Mouse (Mus musculus) midbrain, embryonic 10.5 days (tissue): ENCODE results near the gene Cradd. TPM values are rescaled to one million over a fixed set of nuclear protein-coding genes. Genes with fewer than 3 reads are reported as not detected.

ENCODE experiments used
- DNase-seq: peaks from one replicate; pipeline ENCODE4 v3.0.0-alpha.2; 2017; ENCODE audit warnings: low spot score
- H3K27ac ChIP-seq: fragments of 300-500 bp; sonication (generic); replicated peaks from 2 replicates; pipeline ENCODE4 v1.5.1; 2016; ENCODE audit warnings: mild to moderate bottlenecking
- H3K27me3 ChIP-seq: fragments of 300-500 bp; sonication (generic); 2 replicates; pipeline ENCODE4 v1.6.1; 2016; ENCODE audit warnings: low read depth, mild to moderate bottlenecking; ENCODE audit not compliant: poor library complexity, severe bottlenecking
- H3K36me3 ChIP-seq: fragments of 300-500 bp; sonication (generic); 2 replicates; pipeline ENCODE4 v1.6.1; 2016; ENCODE audit warnings: mild to moderate bottlenecking, moderate library complexity
- H3K4me1 ChIP-seq: fragments of 300-500 bp; sonication (generic); 2 replicates; pipeline ENCODE4 v1.6.1; 2016
- H3K4me3 ChIP-seq: fragments of 300-500 bp; sonication (generic); 2 replicates; pipeline ENCODE4 v1.5.1; 2016; ENCODE audit warnings: mild to moderate bottlenecking, moderate library complexity
- H3K9me3 ChIP-seq: fragments of 300-500 bp; sonication (generic); replicated peaks from 2 replicates; pipeline ENCODE4 v1.6.1; 2016; ENCODE audit warnings: mild to moderate bottlenecking
- WGBS: fragments of 180-500 bp; shearing (Covaris S2); methylation state at CpG from one replicate; pipeline ENCODE4 v1.1.7; 2016; 5-methylcytosine and 5-hydroxymethylcytosine counted together
- polyA plus RNA-seq: library from polyadenylated mRNA; unstranded; fragments of >200 nt; fragmentation: Nextera tagmentation; extraction: Ambion mirVana; gene quantifications from 2 replicates; pipeline ENCODE4 v1.2.1, GENCODE M21; 2016

The Cradd gene
- polyA plus RNA-seq, 1 experiment from 2014 or later: 14.4 TPM

DNA sequence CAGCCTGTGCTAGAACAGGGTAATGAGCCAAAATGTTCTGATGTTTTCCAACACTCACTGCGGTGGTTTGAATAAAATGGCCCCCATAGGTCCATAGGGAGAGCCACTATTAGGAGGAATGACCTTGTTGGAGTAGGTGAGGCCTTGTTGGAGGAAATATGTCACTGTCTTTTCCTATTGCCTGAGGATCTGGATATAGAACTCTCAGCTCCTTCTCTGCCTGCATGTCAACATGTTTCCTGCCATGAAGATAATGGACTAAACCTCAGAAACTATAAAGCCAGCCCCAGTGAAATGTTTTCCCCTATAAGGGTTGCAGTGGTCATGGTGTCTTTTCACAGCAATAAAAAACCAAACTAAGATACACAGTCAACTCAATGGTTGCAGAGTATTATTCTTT is 6.0 kb upstream of the Cradd start:
- Histone ChIP-seq H3K27me3 (no peaks in the 10 kb centered on the region), H3K9me3 (no peaks in the 10 kb centered on the region; the same call in 1 of the 2 replicates), H3K4me1 (peaks cover 15% of the 10 kb centered on the region), H3K27ac (no peak overlapping the region), H3K4me3 (no peak overlapping the region), H3K36me3 (no peaks in the 10 kb centered on the region)
- 93% methylated on average over 1 of the region's 1 CpGs for whole genome bisulfite sequencing
- no peak for DNase-seq

DNA sequence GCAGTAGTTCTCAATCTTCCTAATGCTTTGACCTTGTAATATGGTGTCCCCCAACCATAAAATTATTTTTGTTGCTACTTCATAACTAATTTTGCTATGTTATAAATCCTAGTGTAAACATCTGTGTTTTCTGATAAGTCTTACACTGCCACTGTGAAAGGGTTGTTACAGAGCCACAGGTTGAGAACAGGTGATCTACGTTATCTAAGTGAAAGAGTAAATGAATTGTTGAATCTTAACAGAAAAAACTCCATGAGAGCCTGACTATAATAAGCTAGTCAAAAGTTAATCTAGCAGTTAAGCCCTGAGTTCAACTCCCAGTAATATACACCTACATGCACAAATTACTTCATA is 322 bp upstream of the Cradd start:
- peak overlapping the region; percentile 70 for H3K4me3 ChIP-seq
- H3K27ac ChIP-seq: peak overlapping the region; percentile 95
- DNase-seq: no peak
- no peaks in the 10 kb centered on the region for H3K36me3 ChIP-seq
- H3K27me3 ChIP-seq: no peaks in the 10 kb centered on the region
- peaks cover 22% of the 10 kb centered on the region for H3K4me1 ChIP-seq
- no peaks in the 10 kb centered on the region; the same call in 1 of the 2 replicates for H3K9me3 ChIP-seq
- WGBS: 58% methylated on average over 1 of the region's 1 CpGs

- WGBS: 76% methylated on average over 20 of the region's 20 CpGs
- DNase-seq: no peak
- Histone ChIP-seq H3K27ac (peak overlapping the region; percentile 95), H3K9me3 (no peaks in the 10 kb centered on the region; the same call in 1 of the 2 replicates), H3K36me3 (no peaks in the 10 kb centered on the region), H3K4me1 (peaks cover 14% of the 10 kb centered on the region), H3K4me3 (peak overlapping the region; percentile 70), H3K27me3 (no peaks in the 10 kb centered on the region)
Measured at GRCm38 (mm10) chr10:95322076-95323070, 1.6 kb downstream of the Cradd start.

GRCm38 (mm10) chr10:95319001-95319400 is 4.9 kb downstream of the Cradd start:
- Histone ChIP-seq H3K4me1 (peaks cover 19% of the 10 kb centered on the region), H3K4me3 (no peak overlapping the region), H3K27me3 (no peaks in the 10 kb centered on the region), H3K27ac (no peak overlapping the region), H3K9me3 (no peaks in the 10 kb centered on the region), H3K36me3 (no peaks in the 10 kb centered on the region)
- no peak for DNase-seq
- WGBS: 90% methylated on average over 13 of the region's 13 CpGs

GRCm38 (mm10) chr10:95318392-95318708 is 5.6 kb downstream of the Cradd start:
- no peak for DNase-seq
- Histone ChIP-seq H3K36me3 (no peaks in the 10 kb centered on the region), H3K27ac (no peak overlapping the region), H3K27me3 (peaks cover 4% of the 10 kb centered on the region; the same call in 1 of the 2 replicates), H3K9me3 (no peaks in the 10 kb centered on the region), H3K4me1 (peaks cover 20% of the 10 kb centered on the region), H3K4me3 (no peak overlapping the region)
- 93% methylated on average over 7 of the region's 7 CpGs for WGBS

DNA sequence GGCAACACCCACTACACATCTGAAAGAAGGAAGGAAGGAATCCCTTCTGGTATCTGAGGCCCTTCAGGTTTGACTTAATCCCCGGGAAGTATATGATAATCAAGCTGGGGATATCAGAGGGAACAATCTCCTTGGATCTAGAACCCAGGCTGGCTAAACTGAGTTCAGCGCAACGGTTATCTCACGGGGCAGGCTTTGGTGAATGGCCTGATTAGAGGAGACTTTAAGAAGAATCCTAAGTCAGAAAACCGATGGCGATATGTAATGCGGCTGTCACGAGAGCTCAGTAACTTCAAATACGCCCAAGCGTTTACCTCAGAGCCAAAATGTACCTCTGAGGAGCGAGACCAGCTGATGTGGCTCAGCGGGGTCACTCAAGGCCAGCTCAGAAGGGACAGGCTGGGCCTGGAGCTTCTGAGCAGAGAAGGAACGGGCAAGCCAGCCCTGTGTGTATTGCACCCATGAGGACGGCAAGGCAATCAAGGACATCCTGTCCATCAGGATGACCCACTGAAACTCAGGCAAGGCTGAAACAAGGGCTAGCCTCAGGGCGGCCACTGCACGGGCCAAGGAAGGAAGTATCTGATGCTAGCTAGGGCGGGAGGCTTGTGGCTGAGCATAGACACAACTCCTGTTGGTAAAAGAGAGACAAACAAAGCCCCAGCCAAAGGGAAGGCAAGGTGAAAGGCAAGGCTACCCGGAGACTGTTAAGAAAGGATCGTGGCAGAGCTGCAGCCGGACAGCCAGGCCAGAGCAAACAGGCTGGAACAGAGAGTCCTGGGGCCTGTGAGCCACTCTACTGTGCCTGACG is 6.1 kb downstream of the Cradd start:
- Histone ChIP-seq H3K4me1 (peaks cover 18% of the 10 kb centered on the region), H3K9me3 (no peaks in the 10 kb centered on the region), H3K36me3 (no peaks in the 10 kb centered on the region), H3K27ac (no peak overlapping the region), H3K27me3 (peaks cover 9% of the 10 kb centered on the region; the same call in 1 of the 2 replicates), H3K4me3 (no peak overlapping the region)
- WGBS: 89% methylated on average over 21 of the region's 21 CpGs
- no peak for DNase-seq

DNA sequence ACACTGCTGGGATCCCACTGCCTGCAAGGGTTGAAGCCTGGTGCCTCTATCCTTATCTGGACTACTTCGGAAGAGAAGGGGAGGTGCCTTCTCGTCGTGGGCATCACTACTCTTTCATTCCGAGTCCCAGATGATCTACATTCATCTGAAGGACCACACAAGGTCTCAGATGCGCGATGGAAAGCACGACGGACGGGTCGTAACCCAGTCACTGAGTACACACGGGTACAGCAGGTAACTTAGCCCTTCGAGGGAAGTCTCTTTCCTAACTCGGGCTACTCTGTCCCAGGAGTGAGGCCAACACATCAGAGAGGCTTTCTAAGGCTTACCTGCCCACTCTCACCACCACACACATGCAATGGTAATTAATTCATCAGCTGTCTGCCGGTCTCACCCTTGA is 6.8 kb downstream of the Cradd start:
- 91% methylated on average over 14 of the region's 14 CpGs for WGBS
- Histone ChIP-seq H3K27ac (no peak overlapping the region), H3K36me3 (no peaks in the 10 kb centered on the region), H3K4me1 (peaks cover 11% of the 10 kb centered on the region), H3K27me3 (peaks cover 15% of the 10 kb centered on the region), H3K9me3 (no peaks in the 10 kb centered on the region), H3K4me3 (no peak overlapping the region)
- DNase-seq: no peak

GRCm38 (mm10) chr10:95316675-95317074 is 7.3 kb downstream of the Cradd start:
- Histone ChIP-seq H3K27ac (no peak overlapping the region), H3K9me3 (no peaks in the 10 kb centered on the region), H3K27me3 (peaks cover 19% of the 10 kb centered on the region), H3K36me3 (no peaks in the 10 kb centered on the region), H3K4me3 (no peak overlapping the region), H3K4me1 (peaks cover 10% of the 10 kb centered on the region)
- no peak for DNase-seq
- 90% methylated on average over 9 of the region's 9 CpGs for WGBS

GRCm38 (mm10) chr10:95315801-95316474 is 8.0 kb downstream of the Cradd start:
- no peaks in the 10 kb centered on the region for H3K36me3 ChIP-seq
- H3K9me3 ChIP-seq: no peaks in the 10 kb centered on the region
- no peak overlapping the region for H3K27ac ChIP-seq
- H3K4me1 ChIP-seq: peaks cover 17% of the 10 kb centered on the region
- H3K27me3 ChIP-seq: peaks cover 21% of the 10 kb centered on the region
- DNase-seq: no peak
- no peak overlapping the region for H3K4me3 ChIP-seq
- WGBS: 82% methylated on average over 19 of the region's 19 CpGs

- Histone ChIP-seq H3K4me3 (no peak overlapping the region), H3K27me3 (peaks cover 21% of the 10 kb centered on the region), H3K27ac (no peak overlapping the region), H3K4me1 (peaks cover 22% of the 10 kb centered on the region), H3K36me3 (no peaks in the 10 kb centered on the region), H3K9me3 (no peaks in the 10 kb centered on the region)
- no peak for DNase-seq
- WGBS: 93% methylated on average over 11 of the region's 11 CpGs
Measured at GRCm38 (mm10) chr10:95315321-95315720, 8.6 kb downstream of the Cradd start.

GRCm38 (mm10) chr10:95314019-95314418 is 9.9 kb downstream of the Cradd start:
- no peaks in the 10 kb centered on the region for H3K36me3 ChIP-seq
- WGBS: 55% methylated on average over 5 of the region's 5 CpGs
- H3K27me3 ChIP-seq: peaks cover 21% of the 10 kb centered on the region
- no peaks in the 10 kb centered on the region for H3K9me3 ChIP-seq
- H3K27ac ChIP-seq: no peak overlapping the region
- no peak for DNase-seq
- H3K4me1 ChIP-seq: peaks cover 35% of the 10 kb centered on the region
- no peak overlapping the region for H3K4me3 ChIP-seq

DNA sequence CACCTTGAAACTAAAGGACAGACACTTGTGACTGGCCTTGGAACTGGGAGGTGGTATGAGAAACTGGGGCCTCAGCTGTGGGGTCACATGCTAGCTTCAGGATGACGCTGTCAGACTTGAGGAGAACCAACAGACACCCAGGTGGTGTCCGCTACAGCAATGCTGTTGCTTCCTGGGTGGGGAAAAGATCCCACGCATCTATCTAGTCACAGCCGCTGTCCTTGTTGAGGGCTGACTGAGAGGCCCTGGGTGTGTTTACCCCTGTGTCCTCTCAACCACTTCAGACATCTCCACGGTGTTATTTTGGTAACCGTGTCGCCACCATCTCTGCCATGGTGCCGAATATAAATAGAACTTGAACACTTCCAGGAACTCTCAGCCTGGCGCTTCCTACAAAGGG is 10.4 kb downstream of the Cradd start:
- peaks cover 21% of the 10 kb centered on the region for H3K27me3 ChIP-seq
- no peak overlapping the region for H3K4me3 ChIP-seq
- H3K36me3 ChIP-seq: no peaks in the 10 kb centered on the region
- no peak for DNase-seq
- no peaks in the 10 kb centered on the region for H3K9me3 ChIP-seq
- 88% methylated on average over 9 of the region's 9 CpGs for WGBS
- peaks cover 37% of the 10 kb centered on the region for H3K4me1 ChIP-seq
- no peak overlapping the region for H3K27ac ChIP-seq
